Mouse (Mus musculus) retina, postnatal 1 day (tissue): ENCODE data around the gene Fnbp1l.

Experiments
- DNase-seq: peaks from one replicate; pipeline ENCODE4 v3.0.0-alpha.2; 2012

The Fnbp1l gene

DNA sequence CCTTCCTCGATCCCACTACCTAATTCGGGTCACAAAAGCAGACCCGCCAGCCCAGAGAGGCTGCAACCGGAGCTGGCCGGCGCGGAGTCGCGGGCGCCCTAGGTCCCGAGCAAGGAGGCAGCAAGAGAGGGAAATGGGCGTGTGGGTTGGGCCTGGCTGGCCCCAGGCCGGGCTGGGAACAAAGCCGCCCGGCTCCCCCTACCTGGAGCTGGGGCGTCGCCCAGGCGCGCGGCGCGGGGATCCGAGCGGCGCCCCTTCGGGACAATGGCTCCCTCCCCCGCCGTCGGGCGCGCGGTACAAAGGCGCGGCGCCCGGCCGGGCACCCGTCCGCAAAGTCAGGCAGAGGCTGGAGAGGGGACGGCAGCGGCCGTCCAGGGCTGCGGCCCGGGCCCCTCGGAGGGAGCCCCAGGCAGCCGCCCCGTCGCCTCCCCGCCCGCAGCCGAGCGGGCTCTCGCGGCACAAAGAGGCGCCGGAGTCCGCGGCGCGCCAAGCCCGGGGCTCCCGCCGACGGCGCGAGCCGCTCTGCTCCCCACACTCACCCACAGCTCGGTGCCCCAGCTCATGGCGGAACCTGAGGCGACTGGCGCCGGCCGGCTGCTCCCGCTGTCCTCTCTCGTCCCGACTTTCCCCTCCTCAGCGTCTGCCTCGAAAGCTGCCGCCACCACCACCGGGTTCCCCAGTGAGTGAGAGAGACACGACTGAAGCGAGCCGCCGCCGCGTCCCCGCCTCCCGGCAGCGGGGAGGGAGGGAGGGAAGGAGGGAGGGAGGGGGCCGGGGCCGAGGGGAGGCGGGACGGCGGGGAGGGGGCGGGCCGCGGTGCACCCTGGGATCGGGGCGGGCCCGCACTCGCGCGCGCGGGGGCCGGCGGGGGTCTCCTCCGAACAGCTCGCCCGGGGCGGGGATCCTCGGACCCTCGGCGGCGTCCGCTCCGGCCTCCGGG lies at the start of gene Fnbp1l:
Gene Fnbp1l, minus strand, starts transcription at position 725 of the 940 bp plus-strand sequence.
- DNase-seq = peak; percentile 91

DNA sequence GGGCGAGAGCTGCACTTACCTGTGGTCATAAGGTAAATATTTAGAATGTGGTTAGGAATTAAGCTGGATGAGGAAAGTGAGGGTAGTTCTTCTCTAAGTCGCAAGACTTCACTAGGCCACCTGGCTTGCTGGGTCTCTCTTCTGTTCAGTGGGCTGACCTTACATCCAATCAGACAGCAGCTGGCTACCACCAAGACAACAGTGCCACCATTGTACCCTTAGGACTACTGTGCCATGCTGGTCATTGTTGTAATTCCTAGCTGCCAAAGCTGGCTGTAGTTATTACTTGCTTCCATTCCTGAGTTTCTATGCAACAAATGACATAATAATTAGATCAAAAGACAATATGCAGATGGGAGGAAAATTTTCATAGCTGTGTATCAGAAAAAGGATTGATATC lies 41.3 kb upstream of the Fnbp1l start:
- DNase-seq = peak; percentile 26

DNA sequence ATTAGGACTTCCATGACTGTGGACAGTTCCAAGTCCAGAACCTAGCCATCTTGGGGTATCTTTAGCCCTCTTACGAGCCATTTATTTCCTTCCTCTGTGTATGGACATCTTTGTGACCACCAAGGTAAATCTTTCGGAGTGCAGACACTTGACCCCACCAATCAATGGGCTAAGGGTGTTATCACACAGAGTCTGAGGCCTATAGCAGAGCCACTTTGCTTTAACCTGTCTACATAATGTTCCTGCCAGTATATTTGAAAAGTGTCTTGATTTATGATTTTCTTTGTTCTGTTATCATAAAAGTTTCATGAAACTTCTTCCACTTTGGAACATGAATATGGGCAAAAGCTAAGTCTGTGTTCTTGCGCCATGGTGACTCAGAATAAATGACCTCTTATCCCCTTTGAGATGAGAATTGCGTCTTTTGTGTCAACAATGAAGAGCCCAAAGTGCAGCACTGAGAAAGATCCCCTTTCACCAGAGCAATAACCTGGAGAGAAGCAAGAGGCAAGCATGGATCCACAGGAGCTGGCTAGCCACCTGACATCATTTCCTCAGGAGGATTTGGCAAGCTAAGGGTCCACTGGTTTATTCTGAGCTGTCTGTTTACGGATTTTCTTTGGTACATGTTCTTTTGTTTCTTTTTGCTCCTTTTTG lies 39.9 kb upstream of the Fnbp1l start:
- DNase-seq = no peak

DNA sequence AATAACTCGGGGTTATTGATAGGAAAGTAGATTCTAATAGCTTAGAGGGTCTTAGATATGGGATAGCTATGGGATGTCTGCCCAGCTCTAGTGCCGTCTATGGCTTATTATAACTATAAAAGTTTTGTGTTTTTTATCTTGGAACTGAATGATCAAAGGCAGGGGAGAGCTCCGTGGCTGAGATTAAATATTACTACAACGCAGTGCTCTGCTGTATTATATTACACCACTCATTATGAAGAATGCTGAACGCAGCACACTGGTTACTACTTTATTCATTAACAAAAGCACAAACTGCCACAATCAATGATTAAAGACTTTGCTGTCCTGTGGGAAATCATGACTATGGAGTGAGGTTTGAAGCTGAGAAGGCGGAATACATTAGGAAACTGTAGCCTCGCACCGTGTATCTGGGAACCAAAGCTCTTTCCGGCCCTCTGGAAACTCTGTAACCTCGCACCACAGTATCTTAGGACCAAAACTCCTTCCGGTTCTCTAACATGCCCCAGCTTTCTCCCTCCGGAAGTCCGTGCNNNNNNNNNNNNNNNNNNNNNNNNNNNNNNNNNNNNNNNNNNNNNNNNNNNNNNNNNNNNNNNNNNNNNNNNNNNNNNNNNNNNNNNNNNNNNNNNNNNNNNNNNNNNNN lies 27.8 kb upstream of the Fnbp1l start:
- no peak for DNase-seq

DNA sequence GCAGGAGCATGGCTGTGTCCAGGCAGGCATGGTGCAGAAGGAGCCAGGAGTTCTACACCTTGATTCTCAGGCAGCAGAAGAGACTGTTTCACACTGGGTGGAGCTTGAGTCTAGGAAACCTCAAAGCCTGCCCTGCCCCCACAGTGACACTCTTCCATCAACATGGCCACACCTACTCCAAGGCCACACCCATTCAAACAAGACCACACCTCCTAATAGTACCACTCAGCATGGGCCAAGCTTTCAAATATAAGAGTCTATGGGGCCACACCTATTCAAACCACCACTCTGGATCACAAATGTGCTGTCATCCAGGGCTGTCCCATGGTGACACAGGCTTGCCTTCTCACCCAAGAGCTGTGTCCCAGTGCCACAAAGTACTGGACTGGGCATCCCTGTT lies 20.8 kb upstream of the Fnbp1l start:
- no peak for DNase-seq

DNA sequence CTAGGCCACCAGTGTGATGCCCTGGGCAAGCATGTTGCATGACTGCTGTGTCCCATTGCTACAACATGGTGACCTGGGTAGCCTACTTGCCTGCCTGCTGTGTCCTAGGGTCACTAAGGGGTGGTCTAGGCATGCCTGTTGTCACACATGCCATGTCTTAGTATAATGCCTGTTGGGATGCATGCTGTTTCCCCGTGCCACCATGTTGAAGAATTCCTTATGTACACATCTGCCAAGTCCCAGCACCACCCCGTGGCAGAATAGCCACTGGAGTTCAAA lies 19.6 kb upstream of the Fnbp1l start:
- no peak for DNase-seq

DNA sequence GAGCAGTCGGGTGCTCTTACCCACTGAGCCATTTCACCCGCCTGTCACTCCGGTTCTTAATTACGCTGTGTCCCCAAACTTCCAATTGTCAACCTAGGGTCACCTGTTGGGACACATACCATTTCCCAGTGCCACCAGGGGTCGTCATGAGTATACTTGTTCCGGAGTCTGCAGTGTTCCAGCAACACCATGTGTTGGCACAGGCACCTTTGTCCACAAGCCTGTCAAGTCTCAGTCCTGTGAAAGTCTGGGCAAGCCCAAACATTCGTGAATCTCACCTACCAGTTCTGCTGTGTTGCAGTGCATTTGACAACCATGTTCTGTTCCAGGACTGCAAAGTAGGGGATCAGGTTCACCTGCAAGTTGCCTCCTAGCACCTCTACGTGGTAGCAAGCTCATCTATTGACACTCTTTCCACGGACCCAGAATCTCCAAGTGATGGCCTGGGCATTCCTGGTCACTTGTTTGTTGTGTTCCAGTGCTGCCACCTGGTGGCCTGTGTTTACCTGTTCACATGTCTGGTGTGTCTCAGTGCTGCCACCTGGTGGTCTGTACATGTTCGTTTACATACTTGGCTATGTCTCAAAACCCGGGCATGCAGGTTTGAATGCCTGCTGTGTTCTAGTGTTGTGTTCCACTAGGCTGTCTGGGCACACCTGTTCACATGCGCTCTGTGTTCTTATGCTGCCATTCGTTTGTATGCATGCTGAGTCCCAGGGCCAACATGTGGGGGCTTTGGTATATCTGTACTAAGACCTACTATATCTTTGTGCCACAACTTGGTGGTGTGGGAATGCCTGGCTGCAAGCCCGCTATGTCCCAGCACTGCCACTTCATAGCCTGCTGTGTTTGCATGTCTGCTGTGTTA lies 19.0 kb upstream of the Fnbp1l start:
- DNase-seq = peak; percentile 99

DNA sequence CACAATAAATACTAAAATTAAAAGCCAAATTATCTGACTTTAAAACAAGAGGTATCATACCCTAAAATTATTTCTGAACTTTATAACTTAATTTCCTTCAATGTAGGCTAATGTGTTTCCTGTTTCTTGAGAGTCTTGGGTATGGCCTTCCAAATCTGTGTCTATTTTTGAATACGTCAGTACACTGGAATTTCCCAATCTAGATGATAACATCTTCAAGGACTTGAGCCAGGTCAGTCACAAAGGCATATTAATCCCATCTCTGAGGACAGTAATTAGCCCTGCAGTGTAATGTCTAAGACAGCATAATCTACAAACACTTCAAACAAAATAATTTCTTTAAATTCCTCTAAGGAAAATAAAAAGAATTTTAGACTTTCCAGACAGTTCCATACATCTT lies 17.8 kb upstream of the Fnbp1l start:
- no peak for DNase-seq

DNA sequence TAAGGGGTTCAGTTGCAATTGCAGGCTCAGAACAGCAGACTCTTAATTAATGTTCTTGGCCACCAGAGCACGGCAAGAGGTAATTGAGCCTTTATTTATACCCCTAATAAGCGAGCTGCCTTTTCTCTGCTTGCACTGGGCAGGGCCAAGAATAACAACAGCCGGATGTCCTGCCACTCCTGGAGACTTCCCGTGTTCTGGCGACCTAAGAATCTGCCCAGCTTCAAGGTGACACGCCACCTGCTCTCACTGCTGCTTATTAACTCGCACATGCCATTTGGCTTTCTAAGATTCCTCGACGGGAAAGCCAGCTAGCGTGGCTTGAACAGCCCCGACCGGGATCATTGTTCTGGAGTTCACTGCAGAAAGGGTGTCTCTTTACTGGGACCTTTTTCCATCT lies 15.7 kb upstream of the Fnbp1l start:
- peak; percentile 65 for DNase-seq

DNA sequence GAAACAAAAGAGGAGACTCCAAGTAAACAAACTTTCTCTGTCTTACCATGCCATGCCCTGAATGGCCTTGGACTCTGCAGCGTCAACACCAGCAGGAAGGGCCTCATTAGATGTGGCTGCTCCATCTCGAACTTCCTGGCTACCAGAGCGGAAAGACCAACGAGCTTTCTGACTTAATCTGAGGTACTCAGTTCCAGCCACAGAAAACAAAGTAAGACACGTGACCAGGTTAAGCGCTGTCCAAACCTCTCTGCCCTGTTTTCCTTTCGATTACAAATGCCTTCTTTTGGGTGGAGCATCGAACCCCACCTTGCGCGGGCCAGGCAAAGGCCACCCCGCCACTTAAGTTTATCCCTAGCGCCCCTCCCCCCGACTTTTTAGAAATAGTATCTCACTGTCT lies 10.1 kb upstream of the Fnbp1l start:
- DNase-seq = peak; percentile 37

DNA sequence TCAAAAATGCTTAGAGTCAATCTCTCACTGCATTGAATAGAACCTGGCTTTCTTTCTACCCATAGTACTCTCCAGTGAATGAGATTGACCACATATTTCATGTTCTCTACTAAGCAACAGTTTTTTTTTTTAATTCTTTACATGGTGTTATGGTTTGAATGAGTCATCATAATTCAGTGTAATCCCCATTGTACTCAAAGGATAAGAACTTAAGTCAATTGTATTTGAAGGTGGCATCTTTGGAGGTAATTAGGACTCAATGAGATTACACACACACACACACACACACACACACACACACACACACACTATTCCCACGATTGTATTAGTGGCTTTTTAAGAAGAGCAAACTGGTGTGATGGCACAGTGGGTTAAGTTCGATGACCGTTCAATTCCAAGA lies 9.4 kb upstream of the Fnbp1l start:
- peak; percentile 65 for DNase-seq

DNA sequence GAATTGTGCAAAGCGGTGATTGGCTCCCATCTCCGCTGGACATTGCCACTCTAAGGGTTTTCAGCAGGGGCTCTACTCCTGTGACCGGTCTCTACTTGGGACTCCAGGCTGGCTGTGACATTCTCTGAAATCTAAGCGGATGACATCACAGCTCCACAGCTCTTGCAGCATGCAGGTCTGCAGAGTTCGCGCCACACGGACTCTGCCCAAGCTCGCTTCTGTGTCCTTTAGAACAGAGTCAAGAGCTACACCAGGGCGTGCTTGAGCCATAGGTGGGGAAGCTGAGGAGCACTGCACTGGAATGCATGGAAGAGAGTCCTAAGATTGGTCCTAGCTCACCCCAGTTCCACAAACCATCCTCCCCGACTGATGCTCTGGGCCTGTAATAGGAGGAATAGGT lies 9.0 kb upstream of the Fnbp1l start:
- DNase-seq = no peak

DNA sequence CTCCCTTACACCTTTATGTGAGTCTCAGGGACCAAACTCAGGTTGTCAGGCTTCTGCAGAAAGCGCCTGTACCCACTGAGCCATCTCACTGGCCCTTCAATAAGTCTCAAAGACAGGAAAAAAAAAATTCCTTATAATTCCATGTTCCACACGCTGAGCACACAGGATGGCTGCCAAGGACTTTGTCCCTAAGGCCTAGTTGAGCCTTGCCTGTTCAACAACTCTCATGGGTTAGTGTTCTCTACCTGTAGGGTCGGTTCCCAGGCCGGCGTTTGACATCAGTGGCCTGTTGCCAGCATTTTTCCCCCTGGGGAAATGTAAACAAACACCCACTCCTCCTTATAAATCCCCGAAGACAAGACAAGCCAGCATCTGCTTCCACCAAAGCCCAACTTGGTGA lies 8.3 kb upstream of the Fnbp1l start:
- no peak for DNase-seq

DNA sequence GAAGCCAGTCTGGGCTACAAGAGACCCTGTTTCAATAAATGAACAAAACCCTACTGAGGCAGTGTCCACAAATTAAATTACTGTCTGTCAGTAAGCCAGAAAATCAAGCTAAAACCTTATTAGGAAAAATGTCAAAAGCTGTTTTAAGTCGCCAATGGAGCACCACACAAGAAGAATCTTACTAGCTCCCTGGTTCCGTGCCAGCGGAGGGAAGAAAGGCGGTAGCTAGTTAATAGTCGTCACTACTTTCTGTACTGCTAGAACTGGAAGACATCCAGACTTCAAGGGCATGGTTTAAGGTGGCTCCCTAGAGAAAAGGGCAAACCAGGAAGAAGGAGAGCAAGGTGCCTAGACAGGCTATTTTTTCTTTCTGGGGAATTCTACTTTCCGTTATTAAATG lies 5.1 kb upstream of the Fnbp1l start:
- no peak for DNase-seq

DNA sequence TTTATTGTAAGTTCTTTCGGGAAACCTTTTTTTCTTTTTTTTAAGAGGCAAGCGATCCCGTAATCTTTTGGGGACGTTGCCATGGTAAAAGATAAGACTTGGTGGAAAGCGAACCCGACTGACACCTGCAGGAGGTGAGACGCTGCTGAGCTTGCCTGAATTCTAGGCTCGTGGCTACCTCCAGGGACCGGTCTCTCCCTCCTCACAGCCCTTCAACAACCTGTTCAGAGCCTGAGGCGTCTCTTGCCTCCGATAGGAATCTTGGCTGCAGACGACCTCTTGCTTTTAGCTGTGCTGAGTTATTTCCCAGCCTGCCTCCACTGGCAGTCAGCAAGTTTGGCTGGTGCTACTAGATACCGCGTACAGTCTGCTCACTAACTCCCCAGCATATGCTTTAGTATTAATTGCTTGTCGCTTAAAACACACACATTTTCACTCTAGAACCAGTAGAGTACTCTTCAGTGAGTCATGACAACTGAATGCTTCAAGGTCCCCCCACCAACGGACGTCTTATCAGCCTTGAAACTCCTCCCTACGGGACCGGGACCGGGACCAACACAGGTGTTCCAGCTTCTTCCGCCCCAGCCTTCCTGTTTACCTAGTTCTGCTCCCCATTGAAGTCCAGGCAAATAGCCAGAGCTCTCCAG lies 893 bp upstream of the Fnbp1l start:
- peak; percentile 59 for DNase-seq

DNA sequence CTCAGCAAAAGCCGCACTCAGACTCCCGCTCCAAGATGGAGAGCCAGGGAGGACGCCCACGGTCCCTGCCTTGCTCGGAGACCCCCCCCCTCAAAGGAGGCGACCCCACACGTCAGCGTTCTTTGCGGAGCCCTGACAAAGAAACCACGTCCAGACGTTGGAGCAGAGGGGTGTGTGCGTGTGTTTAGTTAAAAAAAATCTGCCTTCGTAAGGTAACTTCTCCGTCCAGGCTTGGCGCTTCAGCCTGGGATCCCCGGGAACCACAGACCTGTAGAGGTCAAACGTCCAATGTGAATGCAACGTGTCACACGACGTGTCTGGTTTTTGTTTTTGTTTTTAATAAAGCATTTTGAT lies 393 bp upstream of the Fnbp1l start:
- DNase-seq = no peak

DNA sequence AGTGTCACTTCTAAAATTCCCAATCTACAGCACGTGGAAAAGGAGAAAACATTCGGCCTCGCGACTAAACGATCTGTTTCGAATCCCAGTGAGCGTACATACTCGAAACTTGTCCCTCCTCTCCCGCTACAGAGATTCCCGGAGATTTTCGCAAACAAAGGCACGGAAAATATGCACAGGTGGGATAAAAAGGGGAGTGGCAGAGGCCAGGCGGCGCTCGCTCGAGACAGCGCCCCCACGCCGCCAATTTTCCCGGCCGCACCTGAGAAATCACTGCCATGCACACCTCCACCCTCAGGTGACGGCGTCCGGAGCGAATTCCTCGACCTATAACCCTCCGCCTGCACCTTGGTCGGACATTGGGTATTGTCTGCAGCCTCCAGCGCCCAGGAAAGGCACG lies 1.1 kb downstream of the Fnbp1l start:
- DNase-seq = peak; percentile 53

DNA sequence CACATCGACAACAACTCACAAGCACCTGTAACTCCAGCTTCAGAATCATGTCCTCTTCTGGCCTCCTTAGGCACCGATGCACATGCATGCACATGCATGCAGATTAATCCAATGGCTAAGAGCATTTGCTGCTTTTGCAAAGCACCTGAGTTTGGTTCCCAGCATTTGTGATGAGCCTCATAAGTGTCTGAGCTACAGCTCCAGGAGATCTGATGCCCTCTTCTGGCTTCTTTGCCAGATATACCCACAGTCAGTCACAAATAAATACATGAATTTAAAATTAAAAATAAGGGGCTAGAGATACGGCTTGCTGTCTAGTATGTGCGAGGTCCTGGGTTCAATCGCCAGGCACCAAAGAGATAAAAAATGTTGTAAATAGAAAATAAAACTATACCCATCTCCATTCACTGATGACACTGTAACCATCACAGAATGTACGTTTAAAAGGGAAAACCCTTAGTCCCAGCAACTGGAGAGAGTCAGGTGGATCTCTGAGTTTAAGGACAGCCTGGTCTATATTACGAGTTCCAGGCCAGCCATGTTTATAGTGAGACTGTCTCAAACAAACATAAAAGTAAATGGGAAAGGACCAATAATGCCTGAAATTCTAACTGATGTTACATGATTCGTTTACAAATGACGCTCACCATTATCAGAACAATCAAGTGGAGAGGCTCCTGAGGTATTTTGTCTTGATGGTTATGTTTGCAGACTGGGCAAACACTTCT lies 1.7 kb downstream of the Fnbp1l start:
- DNase-seq = peak; percentile 34

DNA sequence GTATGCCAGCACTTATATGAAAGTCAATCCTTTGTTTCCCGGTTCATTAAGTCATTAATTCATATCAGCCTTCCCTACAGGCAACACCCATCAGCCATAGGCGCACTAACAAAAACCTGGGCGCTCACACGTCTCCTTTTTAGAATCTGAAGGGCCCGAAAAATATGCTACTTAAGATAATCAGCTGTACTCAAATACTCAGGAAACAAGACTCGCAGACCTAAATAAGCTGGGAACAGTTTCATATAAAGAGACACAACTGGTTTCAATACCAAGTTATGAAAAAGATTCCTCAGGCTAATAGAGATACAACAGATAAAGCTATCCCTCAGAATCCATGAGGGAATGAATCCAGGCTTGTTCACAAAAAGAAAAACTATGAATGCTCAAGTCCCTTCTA lies 7.0 kb downstream of the Fnbp1l start:
- DNase-seq = no peak

DNA sequence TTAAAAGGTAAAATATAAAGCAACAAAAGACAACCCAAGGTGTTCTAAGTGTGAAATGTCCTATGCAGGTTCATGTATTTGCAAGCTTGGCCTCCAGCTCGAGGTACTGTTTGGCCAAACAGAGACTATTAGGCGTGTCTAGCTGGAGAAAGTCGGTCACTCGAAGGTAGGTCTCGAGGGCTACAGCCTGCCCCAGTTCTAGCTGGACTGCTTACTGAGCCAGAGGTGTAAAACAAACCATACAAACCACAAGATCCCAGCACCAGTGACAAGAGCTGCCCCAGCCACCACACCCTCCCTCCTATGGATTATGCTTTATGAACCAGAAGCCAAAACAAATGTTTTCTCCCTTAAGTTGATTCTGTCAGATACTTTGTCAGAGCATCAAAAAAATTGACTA lies 7.8 kb downstream of the Fnbp1l start:
- DNase-seq = no peak

DNA sequence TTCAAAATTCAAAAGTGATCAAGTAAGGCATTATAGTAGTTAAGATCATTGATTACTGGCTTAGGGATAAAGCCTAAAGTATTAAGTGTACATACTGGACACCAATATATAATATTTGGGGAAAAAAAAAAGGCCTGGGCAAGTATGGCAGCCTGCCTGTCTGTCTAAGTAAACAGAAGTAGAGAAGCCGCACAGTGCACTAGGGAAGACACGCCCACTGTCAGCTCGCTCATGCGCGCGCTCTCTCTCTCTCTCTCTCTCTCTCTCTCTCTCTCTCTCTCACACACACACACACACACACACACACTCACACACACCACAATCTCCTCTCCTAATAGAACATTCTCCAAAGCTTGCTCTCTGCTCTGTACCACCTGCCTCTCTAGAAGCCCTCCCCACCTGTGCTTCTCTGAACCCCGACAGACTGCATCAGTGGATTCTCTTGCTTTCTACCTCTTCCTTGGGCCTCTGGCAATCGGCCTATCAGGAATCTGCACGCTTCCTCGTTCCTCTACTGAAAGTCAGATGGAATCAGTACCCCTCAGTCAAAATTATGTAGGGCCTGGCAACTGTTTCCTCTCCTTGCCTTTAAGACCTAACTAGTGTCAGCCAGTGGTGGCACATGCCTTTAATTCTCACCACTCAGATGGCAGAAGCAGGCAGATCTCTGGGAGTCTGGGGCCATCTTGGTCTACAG lies 13.3 kb downstream of the Fnbp1l start:
- no peak for DNase-seq
